Mouse (Mus musculus): ENCODE measurements around the gene Chpf2. TPM values are rescaled to one million over a fixed set of nuclear protein-coding genes. Genes with fewer than 3 reads are reported as not detected.

Chpf2 gene
- polyA plus RNA-seq, 1 experiment from 2014 or later: 31.6 TPM

DNA sequence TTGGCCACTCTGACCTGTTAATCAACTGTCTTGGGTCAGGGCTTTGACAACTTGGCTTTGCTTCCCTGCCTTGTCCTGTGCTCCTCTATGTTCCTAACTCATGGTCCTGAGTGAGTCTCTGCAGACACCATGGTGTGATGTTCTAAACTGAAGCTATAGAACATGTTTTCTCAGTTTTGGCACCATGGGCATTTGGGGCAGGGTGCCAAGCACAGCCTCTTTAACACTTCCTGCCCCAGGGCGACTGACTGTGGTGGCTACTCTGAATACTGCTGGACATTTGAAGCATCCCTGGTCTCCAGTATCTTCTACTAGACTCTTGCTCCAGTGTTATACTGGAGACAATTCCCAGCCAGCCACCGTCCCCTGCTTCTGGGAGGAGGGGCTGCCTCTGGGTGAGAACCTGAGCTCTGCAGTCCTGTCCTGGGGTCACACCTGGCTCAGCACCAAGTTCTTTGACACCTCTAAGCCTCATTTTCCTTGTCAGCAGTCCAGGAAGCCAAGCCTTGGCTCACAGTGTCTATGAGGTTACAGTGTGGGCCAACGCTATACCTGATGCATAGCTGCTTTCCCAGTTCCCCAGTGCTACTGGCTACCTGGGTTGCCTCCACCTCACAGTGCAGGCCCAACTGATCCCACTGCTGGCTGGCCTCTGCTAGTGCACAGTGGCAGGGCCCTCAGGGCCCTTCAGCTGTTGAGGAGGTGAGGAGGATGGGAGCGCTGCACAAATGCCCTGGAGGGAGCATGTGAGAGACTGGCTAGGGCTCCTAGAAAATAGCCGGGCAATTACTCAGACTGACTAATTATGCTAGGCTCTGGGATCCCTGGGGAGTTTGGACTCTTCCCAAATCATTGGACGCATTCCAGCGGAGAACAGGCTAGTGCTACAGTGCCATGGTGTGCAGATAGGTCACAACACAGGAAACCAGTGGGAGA is 25.1 kb downstream of the Chpf2 start:
- WGBS: 49% methylated on average over 7 of the region's 7 CpGs

DNA sequence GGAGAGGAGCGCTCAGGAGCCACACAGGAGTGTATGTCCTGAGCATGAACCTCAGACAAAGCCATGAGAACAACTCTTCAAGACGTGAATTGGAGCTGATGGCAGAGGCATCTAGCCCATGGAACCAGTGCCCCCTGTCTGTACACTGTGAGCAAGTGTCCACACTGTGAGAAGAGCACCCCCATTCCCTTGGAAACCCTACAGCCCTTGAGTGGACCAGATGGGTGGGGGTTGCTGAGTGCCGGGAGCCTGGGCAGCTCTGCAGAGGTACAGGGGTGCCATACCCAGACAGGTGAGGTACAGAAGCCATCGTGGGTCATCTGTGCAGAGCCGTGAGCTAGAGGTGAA is 25.7 kb downstream of the Chpf2 start:
- Histone ChIP-seq H3K4me3 (no peak overlapping the region), H3K9me3 (no peaks in the 10 kb centered on the region), H3K27ac (no peak overlapping the region), H3K36me3 (no peaks in the 10 kb centered on the region), H3K27me3 (no peaks in the 10 kb centered on the region), H3K4me1 (peaks cover 18% of the 10 kb centered on the region; the same call in 1 of the 2 replicates), H3K9ac (peak overlapping the region; percentile 5; the same call in 1 of the 2 replicates), H3K4me2 (replicated peaks) (no peak overlapping the region)
- no peak for ATAC-seq (ENCODE audit: low FRiP score, low read depth)
- WGBS: 77% methylated on average over 5 of the region's 5 CpGs

More for the DNA sequence above, 25.1 kb downstream of the Chpf2 start:
- Histone ChIP-seq H3K27me3 (no peaks in the 10 kb centered on the region), H3K4me1 (peaks cover 23% of the 10 kb centered on the region), H3K9ac (peak overlapping the region; percentile 5; the same call in 1 of the 2 replicates), H3K9me3 (no peaks in the 10 kb centered on the region), H3K4me3 (no peak overlapping the region), H3K36me3 (no peaks in the 10 kb centered on the region), H3K4me2 (replicated peaks) (no peak overlapping the region), H3K27ac (no peak overlapping the region)
- peak; percentile 54; the same call in 1 of the 2 replicates for ATAC-seq (ENCODE audit: low FRiP score, low read depth)

DNA sequence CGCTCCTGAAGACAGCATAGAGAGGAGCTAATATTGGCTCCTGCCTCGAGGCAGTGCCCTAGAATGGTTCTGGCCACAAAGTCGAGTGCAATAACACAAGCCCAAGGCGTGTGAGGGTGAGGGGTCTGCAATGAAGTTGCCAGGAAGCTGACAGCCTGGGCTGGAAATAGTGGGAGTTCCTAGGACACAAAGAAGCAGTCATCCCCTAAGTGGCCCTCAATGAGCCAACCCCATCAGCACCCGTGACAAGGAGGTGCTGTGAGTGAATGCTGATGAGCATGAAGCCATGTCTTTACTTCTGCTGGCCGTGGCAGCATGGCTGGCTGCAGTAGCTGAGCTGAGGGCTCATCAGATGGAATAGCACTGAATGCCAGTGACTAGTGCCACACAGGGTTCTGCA is 28.6 kb downstream of the Chpf2 start:
- Histone ChIP-seq H3K36me3 (no peaks in the 10 kb centered on the region), H3K9ac (no peak overlapping the region), H3K4me1 (peaks cover 26% of the 10 kb centered on the region), H3K27ac (no peak overlapping the region), H3K4me2 (replicated peaks) (no peak overlapping the region), H3K4me3 (no peak overlapping the region), H3K9me3 (no peaks in the 10 kb centered on the region), H3K27me3 (no peaks in the 10 kb centered on the region)
- no peak for ATAC-seq (ENCODE audit: low FRiP score, low read depth)
- 63% methylated on average over 6 of the region's 6 CpGs for WGBS

DNA sequence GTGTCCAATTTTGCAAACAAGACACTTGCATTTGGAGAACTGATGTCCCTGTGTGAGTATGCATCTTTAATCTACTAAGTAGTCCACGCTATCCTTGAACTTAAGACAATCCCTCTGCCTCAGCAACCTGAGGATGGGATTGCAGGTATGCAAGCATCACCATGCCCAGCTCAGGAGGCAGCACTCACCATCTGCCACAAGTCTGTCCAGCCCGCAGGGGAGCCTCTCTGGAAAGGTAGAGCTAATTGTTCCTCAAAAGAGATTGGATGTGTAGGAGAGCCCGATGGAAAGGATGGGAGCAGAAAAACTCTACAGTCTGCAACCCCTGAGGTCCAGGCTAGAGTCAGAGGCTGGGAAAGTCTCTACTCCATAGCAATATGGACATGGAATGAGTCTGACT is 32.4 kb downstream of the Chpf2 start:
- Histone ChIP-seq H3K4me2 (replicated peaks) (no peak overlapping the region), H3K4me3 (no peak overlapping the region), H3K9ac (no peak overlapping the region), H3K4me1 (peaks cover 26% of the 10 kb centered on the region), H3K27ac (no peak overlapping the region), H3K9me3 (no peaks in the 10 kb centered on the region), H3K27me3 (peaks cover 25% of the 10 kb centered on the region), H3K36me3 (no peaks in the 10 kb centered on the region)
- 86% methylated on average over 3 of the region's 3 CpGs for WGBS
- ATAC-seq (ENCODE audit: low FRiP score, low read depth): no peak

DNA sequence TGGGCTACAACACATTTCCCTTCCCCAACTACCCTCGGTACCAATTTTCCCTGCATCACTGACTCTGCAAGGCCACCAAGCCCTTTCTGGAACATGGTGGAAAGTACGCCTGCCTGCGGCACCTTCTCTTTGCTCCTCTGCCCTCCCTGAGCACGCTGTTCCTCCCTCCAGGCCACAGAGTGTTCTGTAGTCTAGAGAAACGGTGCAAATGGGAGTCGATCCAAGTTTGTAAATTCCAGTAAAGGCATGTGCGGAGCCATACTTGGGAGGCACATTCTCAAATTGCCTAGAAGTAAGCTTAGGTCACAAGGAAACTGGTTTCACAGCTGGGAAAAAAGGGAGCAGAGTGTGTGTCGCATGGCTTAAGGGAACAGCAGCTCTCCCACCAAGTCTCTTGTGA is 33.6 kb downstream of the Chpf2 start:
- Histone ChIP-seq H3K36me3 (no peaks in the 10 kb centered on the region), H3K4me1 (peaks cover 37% of the 10 kb centered on the region), H3K9ac (no peak overlapping the region), H3K4me2 (replicated peaks) (peak overlapping the region; percentile 27), H3K27ac (peak overlapping the region; percentile 73), H3K4me3 (no peak overlapping the region), H3K27me3 (peaks cover 33% of the 10 kb centered on the region), H3K9me3 (no peaks in the 10 kb centered on the region)
- peak; percentile 41; the same call in 1 of the 2 replicates for ATAC-seq (ENCODE audit: low FRiP score, low read depth)
- WGBS: 32% methylated on average over 8 of the region's 8 CpGs

DNA sequence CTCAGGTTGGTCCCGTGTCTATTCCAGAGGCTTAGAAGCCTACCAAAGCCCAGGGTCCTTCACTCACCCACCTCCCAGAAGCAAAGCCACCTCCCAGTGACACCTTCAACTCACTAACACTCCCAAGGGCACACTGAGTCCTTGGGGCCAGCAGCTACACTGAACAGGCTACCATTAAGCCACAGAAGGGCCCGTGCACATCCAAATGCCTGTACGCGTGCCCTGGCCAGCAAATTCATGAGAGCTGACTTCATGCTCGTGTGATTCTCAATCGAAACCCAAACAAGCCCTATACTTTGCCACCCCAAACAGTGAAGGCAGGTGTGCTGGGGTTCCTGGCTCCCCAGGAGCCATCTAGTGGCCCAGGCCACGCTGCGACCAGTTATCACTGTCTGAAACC is 34.1 kb downstream of the Chpf2 start:
- Histone ChIP-seq H3K9me3 (no peaks in the 10 kb centered on the region), H3K27ac (peak overlapping the region; percentile 73), H3K9ac (no peak overlapping the region), H3K27me3 (peaks cover 35% of the 10 kb centered on the region), H3K36me3 (no peaks in the 10 kb centered on the region), H3K4me2 (replicated peaks) (peak overlapping the region; percentile 27; the same call in 1 of the 2 replicates), H3K4me1 (peaks cover 37% of the 10 kb centered on the region), H3K4me3 (no peak overlapping the region)
- ATAC-seq (ENCODE audit: low FRiP score, low read depth): no peak
- whole genome bisulfite sequencing: 62% methylated on average over 8 of the region's 8 CpGs

DNA sequence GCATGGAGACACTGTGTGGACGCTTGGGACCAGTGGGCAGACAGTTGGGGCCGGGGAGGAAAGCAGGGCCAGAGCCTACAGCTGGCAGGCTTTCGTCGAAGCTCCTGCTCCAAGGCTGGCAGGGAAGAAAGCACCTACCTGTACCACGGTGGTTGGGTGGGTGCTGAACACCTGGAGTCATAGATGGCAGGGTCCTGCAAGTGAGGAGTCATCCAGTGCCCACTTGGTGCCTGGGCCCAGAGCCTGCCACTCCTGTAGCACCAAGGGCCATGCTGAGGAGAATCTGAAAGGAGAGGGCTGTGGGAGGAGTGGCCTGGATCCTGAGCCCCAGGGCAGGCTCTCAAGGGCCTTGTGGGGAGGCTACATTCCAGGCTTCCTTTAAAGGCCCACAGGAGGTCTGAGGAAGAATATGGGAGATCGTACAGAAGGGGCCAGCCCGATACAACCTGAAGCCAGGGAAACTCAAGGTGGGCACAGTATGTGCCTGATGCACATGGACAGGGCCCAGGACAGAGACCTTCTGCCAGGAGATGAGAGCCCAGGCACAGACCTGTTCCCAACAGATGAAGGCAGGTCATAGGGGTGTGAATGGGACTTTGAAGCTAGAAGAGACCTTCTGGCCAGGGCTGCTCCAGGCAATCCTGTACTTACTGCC is 36.0 kb downstream of the Chpf2 start:
- ATAC-seq (ENCODE audit: low FRiP score, low read depth): no peak
- Histone ChIP-seq H3K4me2 (replicated peaks) (no peak overlapping the region), H3K4me3 (no peak overlapping the region), H3K27ac (no peak overlapping the region), H3K27me3 (peaks cover 39% of the 10 kb centered on the region), H3K9me3 (no peaks in the 10 kb centered on the region), H3K4me1 (peaks cover 37% of the 10 kb centered on the region), H3K9ac (no peak overlapping the region), H3K36me3 (no peaks in the 10 kb centered on the region)
- 60% methylated on average over 7 of the region's 7 CpGs for WGBS

DNA sequence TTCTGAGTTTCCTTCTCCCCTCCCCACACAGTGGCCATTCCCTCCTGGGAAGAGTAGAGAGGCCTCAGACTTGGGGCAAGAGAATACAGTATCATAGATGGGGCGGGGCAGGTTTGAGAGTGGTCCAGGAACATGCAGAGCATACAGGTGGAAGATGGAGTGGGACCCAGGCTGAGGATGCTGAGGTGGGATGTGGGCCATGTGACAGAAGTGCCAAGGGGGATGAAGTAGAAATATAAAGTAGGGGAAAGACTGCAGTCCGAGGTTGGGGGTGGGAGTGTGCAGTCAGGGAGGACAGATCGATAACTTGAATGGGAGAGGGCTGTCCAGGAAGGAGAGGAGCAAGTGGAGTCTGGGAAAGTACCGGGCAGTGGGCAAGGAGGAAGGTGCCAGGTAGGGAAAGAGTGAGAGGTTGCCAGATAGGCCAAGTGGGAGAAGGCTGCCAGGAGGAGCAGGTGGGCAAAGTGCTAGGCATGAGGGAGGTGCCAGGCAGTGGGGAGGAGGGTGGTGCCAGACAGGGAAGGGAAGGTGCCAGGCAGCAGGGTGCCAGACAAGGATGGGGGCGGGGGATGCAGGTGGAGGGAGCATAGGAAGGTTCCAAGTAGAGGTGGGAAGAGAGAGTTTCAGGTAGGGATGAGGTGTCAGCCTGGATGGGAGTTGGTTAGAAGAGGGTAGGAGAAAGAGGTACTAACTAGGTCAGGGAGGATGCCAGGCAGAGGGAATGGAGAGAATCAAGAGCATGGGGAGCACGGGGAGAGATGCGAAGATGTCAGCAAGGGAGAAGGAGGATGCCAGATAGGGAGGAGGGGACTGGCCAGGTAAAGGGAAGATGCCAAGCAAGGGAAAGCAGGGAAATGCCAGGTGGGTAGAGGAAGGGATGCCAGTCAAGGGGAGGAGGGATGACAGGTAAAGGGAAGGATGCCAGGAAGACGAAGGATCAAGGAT is 36.8 kb downstream of the Chpf2 start:
- no peak for ATAC-seq (ENCODE audit: low FRiP score, low read depth)
- Histone ChIP-seq H3K27me3 (peaks cover 39% of the 10 kb centered on the region), H3K27ac (no peak overlapping the region), H3K4me1 (peaks cover 37% of the 10 kb centered on the region), H3K4me3 (peak overlapping the region; percentile 56), H3K9me3 (no peaks in the 10 kb centered on the region), H3K9ac (peak overlapping the region; percentile 81), H3K36me3 (no peaks in the 10 kb centered on the region), H3K4me2 (replicated peaks) (peak overlapping the region; percentile 91)
- WGBS: 47% methylated on average over 8 of the region's 8 CpGs

DNA sequence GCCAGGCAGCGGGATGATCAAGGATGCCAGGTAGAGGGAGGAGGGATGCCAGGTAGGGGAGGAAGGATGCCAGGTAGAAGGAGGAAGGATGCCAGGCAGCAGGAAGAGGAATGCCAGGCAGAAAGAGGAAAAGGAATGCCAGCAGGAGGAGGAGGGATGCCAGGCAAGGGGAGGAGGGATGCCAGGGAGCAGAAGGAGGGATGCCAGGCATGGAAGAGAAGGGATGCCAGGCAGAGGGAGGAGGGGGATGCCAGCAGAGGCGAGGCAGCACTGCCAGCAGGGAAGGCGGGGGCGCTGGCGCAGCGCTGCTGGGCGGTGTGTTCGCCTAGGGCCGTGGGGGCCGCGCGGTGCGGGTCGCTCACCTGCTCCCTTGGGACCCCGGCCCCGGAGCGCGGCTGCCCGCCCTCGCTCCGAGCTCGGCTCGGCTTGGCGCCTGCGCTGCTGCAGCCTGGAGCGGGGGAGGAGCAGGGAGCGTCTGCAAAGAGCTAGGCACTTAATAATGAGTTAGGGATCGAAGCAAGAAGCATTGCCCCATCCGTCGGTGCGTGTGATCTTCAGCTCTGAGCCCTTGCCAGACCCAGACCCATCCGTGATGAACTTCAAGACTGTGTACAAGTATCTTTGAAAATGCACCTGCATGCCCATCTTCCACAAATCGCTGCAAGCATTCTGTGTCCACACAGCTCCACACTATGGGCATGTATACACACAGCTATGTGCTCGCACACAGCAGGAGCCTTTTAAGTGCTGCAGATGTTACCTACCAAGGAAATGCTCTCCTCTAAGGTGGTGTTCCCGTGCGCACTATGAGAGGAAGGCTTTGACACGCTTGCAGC is 37.7 kb downstream of the Chpf2 start, which contains the start of gene Smarcd3:
TSS of gene Smarcd3 (minus strand) at position 426 of the 836 bp plus-strand sequence.
- Histone ChIP-seq H3K9ac (peak within 1 kb of the TSS; percentile 81), H3K36me3 (no peaks in the 10 kb centered on the region), H3K27ac (no peak within 1 kb of the TSS), H3K9me3 (no peaks in the 10 kb centered on the region), H3K4me2 (replicated peaks) (peak within 1 kb of the TSS; percentile 91), H3K4me1 (peaks cover 37% of the 10 kb centered on the region), H3K4me3 (peak within 1 kb of the TSS; percentile 56), H3K27me3 (peaks cover 39% of the 10 kb centered on the region)
- ATAC-seq (ENCODE audit: low FRiP score, low read depth): peak; percentile 64
- WGBS: 7% methylated on average over 13 of the region's 37 CpGs

DNA sequence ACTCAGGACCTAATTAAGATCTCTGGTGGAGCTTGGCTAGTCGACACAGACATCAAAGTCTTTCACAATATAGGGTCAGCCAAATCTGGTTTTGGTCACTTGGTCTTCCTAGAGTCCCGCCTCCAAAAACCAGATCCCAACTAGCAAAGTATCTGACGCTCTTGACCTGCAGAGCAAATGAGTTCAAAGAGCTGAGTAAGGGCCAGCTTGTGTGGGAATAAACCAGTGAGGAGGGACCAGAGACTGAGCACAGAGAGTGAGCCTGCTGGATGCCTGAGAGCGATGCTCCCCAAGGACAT is 38.2 kb downstream of the Chpf2 start:
- 0 out of 2 replicates have a peak overlapping the region, but pooled peaks have one; percentile 81 for H3K9ac ChIP-seq
- H3K4me2 ChIP-seq (replicated peaks): peak overlapping the region; percentile 91
- peaks cover 33% of the 10 kb centered on the region for H3K4me1 ChIP-seq
- peak overlapping the region; percentile 56; the same call in 1 of the 2 replicates for H3K4me3 ChIP-seq
- no peak overlapping the region for H3K27ac ChIP-seq
- no peak for ATAC-seq (ENCODE audit: low FRiP score, low read depth)
- H3K36me3 ChIP-seq: no peaks in the 10 kb centered on the region
- H3K9me3 ChIP-seq: no peaks in the 10 kb centered on the region
- H3K27me3 ChIP-seq: peaks cover 39% of the 10 kb centered on the region
- 21% methylated on average over 4 of the region's 4 CpGs for WGBS

DNA sequence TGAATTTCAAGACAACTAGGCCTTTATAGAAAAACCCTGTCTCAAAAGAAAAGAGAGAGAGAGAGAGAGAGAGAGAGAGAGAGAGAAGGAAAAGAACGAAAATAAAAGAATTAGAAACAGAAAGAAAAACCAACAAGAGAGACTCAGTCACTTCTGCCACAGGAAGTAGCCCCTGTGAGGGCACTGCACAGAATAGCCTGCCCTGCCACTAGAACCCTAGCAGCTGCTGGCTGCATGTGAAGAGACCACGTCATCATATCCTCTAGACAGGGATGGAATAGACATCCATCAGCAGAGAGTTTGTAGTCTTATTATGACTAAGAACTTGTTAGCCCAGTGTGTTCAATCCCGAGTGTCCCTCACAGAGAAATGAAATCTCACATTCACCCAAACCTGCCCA is 43.2 kb downstream of the Chpf2 start:
- H3K27ac ChIP-seq: no peak overlapping the region
- ATAC-seq (ENCODE audit: low FRiP score, low read depth): no peak
- WGBS: 68% methylated on average over 3 of the region's 3 CpGs
- peaks cover 3% of the 10 kb centered on the region for H3K4me1 ChIP-seq
- H3K27me3 ChIP-seq: peaks cover 22% of the 10 kb centered on the region; the same call in 1 of the 2 replicates
- no peak overlapping the region for H3K4me3 ChIP-seq
- H3K36me3 ChIP-seq: no peaks in the 10 kb centered on the region
- no peak overlapping the region for H3K4me2 ChIP-seq (replicated peaks)
- H3K9me3 ChIP-seq: no peaks in the 10 kb centered on the region
- no peak overlapping the region for H3K9ac ChIP-seq

All from limb, embryonic 13.5 days (tissue).